Mouse (Mus musculus) liver, embryonic 13.5 days (tissue): Measurements from ENCODE around the gene Rap1gds1. TPM values are rescaled to one million over a fixed set of nuclear protein-coding genes. Genes with fewer than 3 reads are reported as not detected.

Source experiments
- ATAC-seq: fragments of 200-750 bp; cut with Nextera tagmentation; 2 replicates; pipeline ENCODE4 v1.8.0; 2017; ENCODE audit warnings: low read depth, mild to moderate bottlenecking, moderate number of reproducible peaks, moderate library complexity
- DNase-seq: peaks from one replicate; pipeline ENCODE4 v3.0.0; 2022
- H3K27ac ChIP-seq: fragments of 300-500 bp; sonication (generic); 2 replicates; pipeline ENCODE4 v1.5.1; 2015; ENCODE audit warnings: moderate library complexity, mild to moderate bottlenecking, inconsistent platforms
- H3K27me3 ChIP-seq: fragments of 300-500 bp; sonication (generic); 2 replicates; pipeline ENCODE4 v1.6.1; 2015; ENCODE audit warnings: mild to moderate bottlenecking, inconsistent platforms
- H3K36me3 ChIP-seq: fragments of 300-500 bp; sonication (generic); 2 replicates; pipeline ENCODE4 v1.6.1; 2015; ENCODE audit warnings: mild to moderate bottlenecking, inconsistent platforms
- H3K4me1 ChIP-seq: fragments of 300-500 bp; sonication (generic); replicated peaks from 2 replicates; pipeline ENCODE4 v1.6.1; 2015; ENCODE audit warnings: inconsistent platforms
- H3K4me2 ChIP-seq: fragments of 300-500 bp; sonication (generic); 2 replicates; pipeline ENCODE4 v1.6.1; 2015; ENCODE audit warnings: inconsistent platforms, mild to moderate bottlenecking, moderate library complexity
- H3K4me3 ChIP-seq: fragments of 300-500 bp; sonication (generic); replicated peaks from 2 replicates; pipeline ENCODE4 v1.5.1; 2015; ENCODE audit warnings: mild to moderate bottlenecking, inconsistent platforms
- H3K9ac ChIP-seq: fragments of 300-500 bp; sonication (generic); 2 replicates; pipeline ENCODE4 v1.6.1; 2015; ENCODE audit warnings: mild to moderate bottlenecking, inconsistent platforms
- H3K9me3 ChIP-seq: fragments of 300-500 bp; sonication (generic); replicated peaks from 2 replicates; pipeline ENCODE4 v1.6.1; 2016; ENCODE audit warnings: inconsistent platforms
- WGBS: fragments of 180-500 bp; shearing (Covaris S2); methylation state at CpG from one replicate; pipeline ENCODE4 v1.1.7; 2015; ENCODE audit not compliant: insufficient replicate concordance; 5-methylcytosine and 5-hydroxymethylcytosine counted together
- polyA plus RNA-seq: library from polyadenylated mRNA; unstranded; fragments of >200 nt; fragmentation: Nextera tagmentation; extraction: Ambion mirVana; gene quantifications from 2 replicates; pipeline ENCODE4 v1.2.1, GENCODE M21; 2015

Gene Rap1gds1
- polyA plus RNA-seq, 1 experiment from 2014 or later: 18.2 TPM

DNA sequence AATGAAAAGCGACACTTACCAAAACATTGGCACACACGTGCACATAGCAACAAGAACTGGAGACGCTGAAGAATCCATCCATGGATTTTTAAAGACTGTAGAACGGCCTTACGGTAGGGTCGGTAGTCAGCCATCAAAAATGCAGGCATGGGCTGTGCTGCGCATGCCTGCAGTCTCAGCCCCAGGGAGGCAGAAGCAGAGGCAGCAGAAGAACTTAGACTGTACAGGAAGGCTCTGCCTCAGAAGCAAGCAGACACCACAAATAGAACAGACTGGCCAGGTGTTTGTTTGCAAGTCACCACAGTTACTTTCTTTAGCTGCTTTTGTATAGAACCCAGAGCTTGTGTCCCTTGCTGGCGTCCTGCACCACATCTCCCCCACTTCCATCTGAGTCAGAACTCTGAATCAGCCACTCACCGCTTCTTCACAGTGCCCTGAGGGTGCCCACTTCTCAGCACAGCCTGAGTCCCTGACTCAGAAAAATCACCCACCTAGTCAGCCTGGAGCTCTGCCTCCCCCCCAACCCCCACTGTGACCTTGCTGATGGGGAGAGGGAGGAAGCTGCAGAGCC lies 174.3 kb downstream of the Rap1gds1 start:
- H3K4me3 ChIP-seq: no peak overlapping the region
- 82% methylated on average over 9 of the region's 9 CpGs for WGBS

DNA sequence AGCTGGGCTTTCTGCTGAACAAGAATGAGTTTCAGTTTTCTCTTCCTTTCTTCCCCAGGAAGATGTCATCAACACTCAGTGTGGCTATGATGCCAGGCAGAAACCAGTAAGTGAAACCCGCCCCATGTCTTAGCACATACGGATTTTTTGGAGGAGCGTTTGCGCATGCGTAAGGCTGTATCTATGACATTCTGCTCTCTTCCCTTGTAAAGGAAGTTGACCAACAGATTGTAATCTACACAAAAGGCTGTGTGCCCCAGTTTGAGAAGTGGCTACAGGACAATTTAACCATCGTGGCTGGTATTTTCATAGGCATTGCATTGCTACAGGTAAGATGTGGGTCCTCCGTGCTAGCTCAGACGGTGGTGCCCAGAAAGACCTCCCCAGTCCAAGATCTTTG lies 176.9 kb downstream of the Rap1gds1 start:
- no peaks in the 10 kb centered on the region for H3K36me3 ChIP-seq
- peaks cover 8% of the 10 kb centered on the region for H3K4me1 ChIP-seq
- 79% methylated on average over 8 of the region's 8 CpGs for WGBS
- H3K9me3 ChIP-seq: no peaks in the 10 kb centered on the region
- H3K4me3 ChIP-seq: no peak overlapping the region
- DNase-seq: no peak
- no peak overlapping the region for H3K9ac ChIP-seq
- no peak overlapping the region for H3K27ac ChIP-seq
- H3K4me2 ChIP-seq: no peak overlapping the region
- ATAC-seq: no peak
- no peaks in the 10 kb centered on the region for H3K27me3 ChIP-seq

More for the DNA sequence above, 174.3 kb downstream of the Rap1gds1 start:
- Histone ChIP-seq H3K9me3 (no peaks in the 10 kb centered on the region), H3K27ac (no peak overlapping the region), H3K27me3 (no peaks in the 10 kb centered on the region), H3K4me2 (no peak overlapping the region), H3K4me1 (no peaks in the 10 kb centered on the region), H3K36me3 (no peaks in the 10 kb centered on the region), H3K9ac (no peak overlapping the region)
- no peak for ATAC-seq
- no peak for DNase-seq

DNA sequence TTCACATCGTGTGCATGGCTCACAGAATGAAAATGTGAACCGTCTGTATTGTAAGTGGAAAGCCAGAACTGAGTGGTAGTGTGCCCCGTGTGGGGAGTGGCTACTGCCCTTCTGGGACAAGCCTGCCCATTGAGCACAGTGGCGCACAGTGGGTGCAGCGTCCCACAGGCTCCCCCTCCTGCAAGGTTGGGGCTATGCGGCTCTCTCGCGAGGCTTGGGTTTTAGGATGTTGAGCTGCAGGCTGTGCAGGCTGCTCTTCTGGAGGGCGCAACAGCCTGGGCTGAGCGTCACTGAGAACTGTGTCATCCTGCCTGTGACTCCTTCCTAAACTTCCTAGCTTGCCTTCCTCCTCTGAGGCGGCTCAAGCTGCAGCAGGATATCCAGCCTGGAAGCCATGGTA lies 177.5 kb downstream of the Rap1gds1 start:
- H3K4me1 ChIP-seq: peaks cover 12% of the 10 kb centered on the region
- no peaks in the 10 kb centered on the region for H3K9me3 ChIP-seq
- H3K27me3 ChIP-seq: no peaks in the 10 kb centered on the region
- H3K27ac ChIP-seq: no peak overlapping the region
- DNase-seq: no peak
- ATAC-seq: no peak
- H3K4me2 ChIP-seq: no peak overlapping the region
- WGBS: 83% methylated on average over 11 of the region's 11 CpGs
- no peaks in the 10 kb centered on the region for H3K36me3 ChIP-seq
- H3K4me3 ChIP-seq: no peak overlapping the region
- H3K9ac ChIP-seq: no peak overlapping the region

DNA sequence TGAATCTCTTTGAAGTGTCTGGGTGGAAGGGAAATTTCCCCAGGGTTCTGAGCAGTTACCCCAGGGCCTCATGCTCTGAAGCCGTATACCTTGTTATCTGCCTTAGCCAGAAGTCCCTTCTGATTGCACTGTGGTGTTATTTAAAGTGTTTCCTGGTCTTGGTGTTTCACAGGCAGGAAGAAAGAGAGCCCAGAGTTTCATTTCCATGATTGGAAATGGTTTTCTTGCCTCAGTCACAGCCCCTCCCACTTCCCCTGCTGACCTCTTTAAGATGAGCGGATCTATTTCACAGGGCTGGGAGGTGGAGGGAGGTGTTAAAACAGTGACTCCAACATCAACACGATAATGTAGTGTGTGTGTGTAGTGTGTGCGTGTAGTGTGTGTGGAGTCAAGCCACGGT lies 181.5 kb downstream of the Rap1gds1 start:
- Histone ChIP-seq H3K36me3 (no peaks in the 10 kb centered on the region), H3K27me3 (no peaks in the 10 kb centered on the region), H3K27ac (peak overlapping the region; percentile 13), H3K4me1 (peaks cover 22% of the 10 kb centered on the region), H3K9ac (no peak overlapping the region), H3K4me3 (no peak overlapping the region), H3K4me2 (peak overlapping the region; percentile 17), H3K9me3 (no peaks in the 10 kb centered on the region)
- DNase-seq (no peak), ATAC-seq (peak; percentile 80)
- 10% methylated on average over 5 of the region's 5 CpGs for WGBS

DNA sequence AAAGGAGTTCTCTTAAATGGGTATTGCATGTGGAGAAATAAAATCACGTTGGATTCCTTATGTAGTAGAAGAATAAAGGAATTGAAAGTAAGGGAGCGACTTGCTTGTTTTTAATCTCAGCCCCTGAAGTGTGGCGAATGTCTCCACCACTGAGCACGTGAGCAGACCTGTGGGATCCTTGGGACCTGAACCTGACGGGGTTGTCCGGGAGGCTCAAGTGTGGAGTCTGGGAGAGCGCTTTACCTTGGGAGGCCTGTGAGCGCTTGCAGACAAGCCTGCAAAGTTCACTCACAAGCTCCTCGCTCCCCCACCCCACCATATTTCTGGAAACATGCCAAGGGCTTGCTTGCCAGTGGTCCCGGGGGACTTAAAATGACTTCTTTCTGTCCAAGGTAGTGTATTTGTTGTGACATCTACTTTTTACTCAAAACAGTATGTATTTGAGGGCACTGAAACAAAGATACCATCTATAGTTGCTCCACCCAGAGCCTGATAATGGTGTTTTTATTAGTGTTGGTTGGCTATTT lies 185.2 kb downstream of the Rap1gds1 start:
- Histone ChIP-seq H3K9me3 (no peaks in the 10 kb centered on the region), H3K27ac (no peak overlapping the region), H3K36me3 (no peaks in the 10 kb centered on the region), H3K4me1 (peaks cover 22% of the 10 kb centered on the region), H3K4me2 (no peak overlapping the region), H3K4me3 (no peak overlapping the region), H3K9ac (no peak overlapping the region), H3K27me3 (no peaks in the 10 kb centered on the region)
- ATAC-seq (no peak), DNase-seq (no peak)
- WGBS: 75% methylated on average over 10 of the region's 10 CpGs

DNA sequence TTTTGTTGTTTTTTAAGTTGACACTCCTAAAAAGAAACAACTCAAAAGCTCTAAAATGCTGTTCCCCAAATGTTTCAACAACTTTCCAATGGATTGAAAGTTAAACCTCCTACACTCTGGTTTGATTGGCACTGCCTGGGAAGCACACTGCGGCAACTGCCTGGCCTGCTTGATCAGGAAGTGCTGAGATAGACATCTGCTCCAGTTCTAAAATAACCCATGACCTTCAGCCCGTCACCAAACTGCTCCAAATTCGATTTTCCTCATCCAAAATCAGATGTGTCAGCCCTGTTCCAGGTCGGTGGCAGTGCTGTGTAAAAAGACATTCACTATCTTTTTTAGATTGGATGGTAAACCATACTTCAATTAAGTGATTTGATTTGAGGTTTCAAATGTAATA lies 185.8 kb downstream of the Rap1gds1 start:
- no peaks in the 10 kb centered on the region for H3K27me3 ChIP-seq
- H3K4me3 ChIP-seq: no peak overlapping the region
- WGBS: 11% methylated on average over 4 of the region's 4 CpGs

DNA sequence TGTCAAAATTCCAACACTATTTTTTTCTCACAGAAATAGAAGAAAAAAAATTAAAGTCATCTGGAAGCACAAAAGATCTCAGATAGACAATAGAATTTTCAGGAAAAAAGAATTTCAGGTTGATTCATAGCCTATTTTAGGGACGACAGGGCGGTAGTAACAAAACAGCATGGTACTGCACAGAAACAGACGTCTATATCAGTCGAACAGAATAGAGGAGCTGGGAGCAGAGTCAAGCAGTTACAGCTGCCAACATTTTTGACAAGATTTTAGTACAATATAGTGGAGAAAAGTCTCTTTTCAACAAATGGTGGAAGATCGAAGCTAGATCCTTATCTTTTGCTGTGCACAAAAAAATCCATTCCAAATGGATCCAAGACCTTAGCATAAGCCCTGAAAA lies 188.9 kb downstream of the Rap1gds1 start:
- Histone ChIP-seq H3K4me2 (no peak overlapping the region), H3K4me1 (peaks cover 16% of the 10 kb centered on the region; the same call in 1 of the 2 replicates), H3K36me3 (no peaks in the 10 kb centered on the region), H3K27ac (no peak overlapping the region), H3K27me3 (no peaks in the 10 kb centered on the region), H3K4me3 (no peak overlapping the region), H3K9me3 (no peaks in the 10 kb centered on the region), H3K9ac (no peak overlapping the region)
- no peak for ATAC-seq
- DNase-seq: no peak
- 78% methylated on average over 5 of the region's 5 CpGs for WGBS

More for the DNA sequence above, 185.8 kb downstream of the Rap1gds1 start:
- Histone ChIP-seq H3K9me3 (no peaks in the 10 kb centered on the region), H3K27ac (no peak overlapping the region), H3K4me2 (no peak overlapping the region), H3K4me1 (peaks cover 22% of the 10 kb centered on the region), H3K9ac (no peak overlapping the region), H3K36me3 (no peaks in the 10 kb centered on the region)
- DNase-seq (no peak), ATAC-seq (no peak)

DNA sequence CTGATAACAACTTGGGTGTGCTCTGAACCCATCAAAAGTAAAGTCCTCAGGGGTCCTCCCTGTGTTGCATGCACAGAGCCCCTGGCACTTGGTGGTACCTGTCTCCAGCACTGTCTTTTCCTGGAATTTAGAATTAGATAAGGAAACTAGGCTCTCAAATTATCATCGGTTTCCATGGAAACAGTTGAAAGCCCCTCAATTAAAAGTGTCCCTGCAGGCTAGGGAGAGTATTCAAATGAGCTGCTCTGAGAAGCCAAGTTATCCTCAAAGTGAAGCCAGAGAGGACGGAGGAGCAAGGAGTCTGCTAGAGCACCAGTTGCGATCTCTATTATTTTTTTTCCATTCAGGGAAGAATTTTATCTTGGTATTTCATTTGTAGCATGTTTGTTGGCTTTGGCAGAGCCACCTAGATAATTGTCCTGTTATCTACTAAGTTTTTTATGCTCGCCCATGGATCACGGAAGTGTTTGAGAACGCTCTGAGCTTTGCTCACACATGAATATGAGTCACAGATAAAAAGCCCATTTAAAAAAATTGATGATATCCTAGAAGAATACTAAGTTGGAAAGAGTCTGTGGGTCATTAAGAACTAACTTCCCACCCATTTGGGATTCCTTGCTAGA lies 193.2 kb downstream of the Rap1gds1 start:
- no peak overlapping the region for H3K27ac ChIP-seq
- no peaks in the 10 kb centered on the region for H3K36me3 ChIP-seq
- H3K4me2 ChIP-seq: no peak overlapping the region
- no peak overlapping the region for H3K9ac ChIP-seq
- peaks cover 5% of the 10 kb centered on the region; the same call in 1 of the 2 replicates for H3K4me1 ChIP-seq
- H3K9me3 ChIP-seq: no peaks in the 10 kb centered on the region
- ATAC-seq (no peak), DNase-seq (no peak)
- H3K27me3 ChIP-seq: no peaks in the 10 kb centered on the region
- no peak overlapping the region for H3K4me3 ChIP-seq
- 45% methylated on average over 6 of the region's 6 CpGs for WGBS

DNA sequence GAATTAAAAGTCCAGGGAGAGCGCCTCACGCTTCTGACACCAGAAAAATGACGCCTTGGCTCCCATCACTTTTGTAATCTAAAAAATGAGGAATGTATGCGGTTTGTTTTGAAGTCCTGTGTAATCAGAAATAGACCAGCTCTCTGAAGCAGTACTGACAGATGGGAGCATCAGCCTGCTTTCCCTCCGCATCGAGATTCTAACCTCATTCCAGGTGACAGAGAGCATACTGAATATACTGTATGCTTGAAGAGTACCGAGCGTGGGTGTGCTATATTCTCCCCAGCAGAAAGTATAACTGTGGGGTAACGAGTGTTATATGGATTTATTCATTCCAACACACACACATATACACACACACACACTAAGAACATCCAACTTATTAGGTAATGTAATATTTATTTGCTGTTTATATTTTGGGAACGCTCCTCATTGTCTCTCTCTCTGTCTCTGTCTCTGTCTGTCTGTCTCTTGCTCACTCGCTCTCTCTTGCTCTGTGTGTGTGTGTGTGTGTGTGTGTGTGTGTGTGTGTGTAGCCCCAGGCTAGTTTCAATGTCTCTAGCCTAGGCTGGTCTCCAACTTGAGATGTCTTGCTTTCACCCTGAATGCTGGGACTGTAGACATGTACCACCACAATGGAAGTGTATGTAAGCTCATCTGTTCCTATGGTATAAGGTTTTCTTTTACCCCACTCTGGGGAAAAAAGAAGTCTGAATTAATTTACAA lies 193.8 kb downstream of the Rap1gds1 start:
- Histone ChIP-seq H3K4me3 (no peak overlapping the region), H3K9me3 (no peaks in the 10 kb centered on the region), H3K36me3 (no peaks in the 10 kb centered on the region), H3K4me2 (no peak overlapping the region), H3K4me1 (peaks cover 5% of the 10 kb centered on the region; the same call in 1 of the 2 replicates), H3K27me3 (no peaks in the 10 kb centered on the region), H3K9ac (no peak overlapping the region), H3K27ac (no peak overlapping the region)
- no peak for ATAC-seq
- WGBS: 79% methylated on average over 11 of the region's 11 CpGs
- DNase-seq: no peak

DNA sequence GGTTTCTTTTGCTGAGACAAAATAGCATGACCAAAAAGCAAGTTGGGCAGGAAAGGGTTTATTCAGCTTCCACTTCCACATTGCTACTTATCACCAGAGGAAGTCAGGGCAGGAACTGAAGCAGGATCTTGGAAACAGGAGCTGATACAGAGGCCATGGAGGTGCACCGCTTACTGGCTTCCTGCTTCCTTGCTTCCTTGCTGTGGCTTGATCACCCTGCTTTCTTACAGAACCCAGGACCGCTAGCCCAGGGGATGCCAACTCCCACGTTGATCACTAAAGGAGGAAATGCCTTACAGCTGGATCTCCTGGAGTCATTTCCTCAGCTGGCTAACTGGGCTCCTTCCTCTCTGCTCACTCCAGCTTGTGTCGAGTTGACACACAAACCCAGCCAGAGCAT lies 197.3 kb downstream of the Rap1gds1 start:
- WGBS: 45% methylated on average over 4 of the region's 4 CpGs
- Histone ChIP-seq H3K36me3 (no peaks in the 10 kb centered on the region), H3K4me3 (no peak overlapping the region), H3K9me3 (no peaks in the 10 kb centered on the region), H3K4me2 (no peak overlapping the region), H3K4me1 (peaks cover 5% of the 10 kb centered on the region; the same call in 1 of the 2 replicates), H3K27ac (no peak overlapping the region), H3K9ac (no peak overlapping the region), H3K27me3 (no peaks in the 10 kb centered on the region)
- ATAC-seq (no peak), DNase-seq (no peak)

DNA sequence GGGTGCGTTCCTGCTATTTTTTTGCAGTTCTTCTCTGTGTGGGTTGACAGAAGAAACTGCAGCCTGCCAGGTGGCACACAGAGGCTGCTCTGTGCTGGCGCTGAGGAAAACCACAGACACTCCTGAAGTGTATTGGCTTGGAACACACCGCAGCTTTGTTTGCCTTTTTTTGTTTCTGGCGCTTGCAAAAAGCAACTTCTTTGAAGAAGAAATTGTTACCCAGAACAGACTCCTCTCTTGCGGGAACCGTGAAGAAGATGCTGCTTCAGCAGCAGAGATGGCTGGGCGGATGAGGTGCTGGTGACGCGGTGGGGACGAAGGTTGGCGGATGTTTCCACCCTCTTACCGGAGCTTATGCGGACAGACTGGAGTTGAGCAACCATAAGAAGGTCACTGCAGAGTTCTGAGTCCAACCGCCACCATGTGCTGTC lies 198.1 kb downstream of the Rap1gds1 start:
- H3K4me3 ChIP-seq: no peak overlapping the region
- H3K9me3 ChIP-seq: no peaks in the 10 kb centered on the region
- H3K27me3 ChIP-seq: no peaks in the 10 kb centered on the region
- H3K4me1 ChIP-seq: peaks cover 3% of the 10 kb centered on the region; the same call in 1 of the 2 replicates
- DNase-seq (no peak), ATAC-seq (no peak)
- H3K9ac ChIP-seq: no peak overlapping the region
- WGBS: 73% methylated on average over 14 of the region's 14 CpGs
- no peaks in the 10 kb centered on the region for H3K36me3 ChIP-seq
- H3K27ac ChIP-seq: no peak overlapping the region
- H3K4me2 ChIP-seq: no peak overlapping the region
